Mouse (Mus musculus) myocyte (in vitro differentiated cells): ENCODE results near the gene Abhd14b.
A peak's percentile ranks its signal among the peaks of the same experiment; 100 is the strongest.

Source experiments
- MYOG ChIP-seq, 3 experiments: IDR thresholded peaks; one replicate each; pipeline ENCODE4 v1.6.1; 2011; ENCODE audit warnings: control low read depth in 2 of 3, low read depth in 2 of 3, mild to moderate bottlenecking in 2 of 3; ENCODE audit not compliant: insufficient read length in 2 of 3, control insufficient read depth in 1 of 3, insufficient read depth in 1 of 3
- POLR2AphosphoS2 ChIP-seq: IDR thresholded peaks from one replicate; pipeline ENCODE4 v1.6.1; 2011; ENCODE audit warnings: low read depth, control low read depth; ENCODE audit not compliant: insufficient read length

GRCm38 (mm10) chr9:106469317-106469716, 22.1 kb downstream of the Abhd14b start:
- TF ChIP-seq POLR2AphosphoS2 (peak; percentile 58), MYOG (IDR thresholded peaks at IDR 0.05; ENCODE audit: control insufficient read depth in 1 of 3, insufficient read depth in 1 of 3, insufficient read length in 2 of 3, low read depth in 2 of 3) (no peak)
